Mouse (Mus musculus) MEL-GATA-1-ER (cell line): ENCODE data around the gene Rassf6.

Experiments
- DNase-seq: peaks from one replicate; pipeline ENCODE4 v3.0.0-alpha.2; 2012; ENCODE audit warnings: low read depth; ENCODE audit errors: extremely low read depth

The Rassf6 gene

GRCm38 (mm10) chr5:90571216-90571615, 69.2 kb downstream of the Rassf6 start:
- no peak for DNase-seq

DNA sequence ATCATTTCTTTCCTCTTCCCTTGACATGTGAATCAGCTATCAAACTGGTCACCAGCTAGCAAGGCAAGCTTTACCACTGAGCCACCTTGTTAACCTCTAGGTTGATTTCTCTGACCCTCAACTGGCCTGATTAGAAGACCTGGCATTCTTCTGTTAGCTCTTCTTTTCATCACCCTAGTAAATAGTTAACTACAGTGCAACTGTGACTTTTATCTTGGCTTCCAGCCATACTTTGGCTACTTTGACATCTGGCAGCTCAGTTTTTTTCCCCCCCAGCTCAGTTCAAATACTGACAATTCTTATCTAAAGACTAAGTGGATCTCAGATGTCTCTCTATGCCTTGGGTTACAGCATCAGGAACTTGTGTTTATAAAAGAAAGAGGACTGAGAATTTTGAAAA, 72.1 kb downstream of the Rassf6 start:
- no peak for DNase-seq

GRCm38 (mm10) chr5:90567788-90568187, 72.7 kb downstream of the Rassf6 start:
- no peak for DNase-seq

GRCm38 (mm10) chr5:90565205-90565604, 75.3 kb downstream of the Rassf6 start:
- DNase-seq = no peak

- DNase-seq = no peak
These were observed 76.3 kb downstream of the Rassf6 start for GRCm38 (mm10) chr5:90564161-90564560.

DNA sequence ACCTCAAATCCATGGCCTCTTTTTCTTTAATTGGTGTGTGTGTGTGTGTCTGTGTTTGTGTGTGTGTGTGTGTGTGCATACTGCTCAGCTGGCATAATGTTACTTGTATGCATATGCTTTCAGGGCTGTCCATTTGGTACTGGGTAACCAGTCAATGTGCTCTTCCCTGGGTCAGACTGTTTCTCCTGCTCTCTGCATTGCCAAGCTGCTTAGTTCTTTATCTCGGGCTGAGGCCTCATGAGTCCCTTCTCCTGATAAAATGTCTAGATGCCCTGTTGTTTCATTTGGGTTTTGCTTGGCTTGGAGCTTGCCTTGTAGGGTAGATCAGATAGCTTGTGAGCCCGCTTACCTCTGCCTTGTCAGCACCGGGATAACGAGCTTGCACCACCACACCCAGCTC, 77.6 kb downstream of the Rassf6 start:
- DNase-seq = no peak

GRCm38 (mm10) chr5:90561721-90562275, 78.7 kb downstream of the Rassf6 start:
- DNase-seq = no peak

GRCm38 (mm10) chr5:90560743-90561142, 79.7 kb downstream of the Rassf6 start, which contains the start of gene 5830473C10Rik:
TSS of gene 5830473C10Rik (plus strand) at chr5:90561107.
- no peak for DNase-seq

GRCm38 (mm10) chr5:90556052-90556451, 84.4 kb downstream of the Rassf6 start:
- DNase-seq = no peak
